Mouse (Mus musculus) layer of hippocampus, adult 11-12 months (tissue): ENCODE data around the gene Qtrt1.
A peak's percentile ranks its signal among the peaks of the same experiment; 100 is the strongest.
"Not testable (repeated sequence)": the region's sequence is repeated elsewhere in the genome, so short reads cannot be mapped to it uniquely, and the experiment has no call there.

Experiments
- DNase-seq: peaks from one replicate; pipeline ENCODE4 v3.0.0; 2022; ENCODE audit warnings: low spot score

Gene Qtrt1

GRCm38 (mm10) chr9:21451391-21451790, 39.8 kb downstream of the Qtrt1 start:
- no peak for DNase-seq

- no peak for DNase-seq
Observed at GRCm38 (mm10) chr9:21451870-21452269, 40.2 kb downstream of the Qtrt1 start.

- no peak for DNase-seq
Observed at GRCm38 (mm10) chr9:21453003-21453402, 41.4 kb downstream of the Qtrt1 start.

GRCm38 (mm10) chr9:21453459-21453858, 41.8 kb downstream of the Qtrt1 start:
- DNase-seq, result no peak

- no peak for DNase-seq
Observed at GRCm38 (mm10) chr9:21454556-21454955, 42.9 kb downstream of the Qtrt1 start.

- DNase-seq, result no peak
Observed at GRCm38 (mm10) chr9:21455103-21455770, 43.6 kb downstream of the Qtrt1 start.

DNA sequence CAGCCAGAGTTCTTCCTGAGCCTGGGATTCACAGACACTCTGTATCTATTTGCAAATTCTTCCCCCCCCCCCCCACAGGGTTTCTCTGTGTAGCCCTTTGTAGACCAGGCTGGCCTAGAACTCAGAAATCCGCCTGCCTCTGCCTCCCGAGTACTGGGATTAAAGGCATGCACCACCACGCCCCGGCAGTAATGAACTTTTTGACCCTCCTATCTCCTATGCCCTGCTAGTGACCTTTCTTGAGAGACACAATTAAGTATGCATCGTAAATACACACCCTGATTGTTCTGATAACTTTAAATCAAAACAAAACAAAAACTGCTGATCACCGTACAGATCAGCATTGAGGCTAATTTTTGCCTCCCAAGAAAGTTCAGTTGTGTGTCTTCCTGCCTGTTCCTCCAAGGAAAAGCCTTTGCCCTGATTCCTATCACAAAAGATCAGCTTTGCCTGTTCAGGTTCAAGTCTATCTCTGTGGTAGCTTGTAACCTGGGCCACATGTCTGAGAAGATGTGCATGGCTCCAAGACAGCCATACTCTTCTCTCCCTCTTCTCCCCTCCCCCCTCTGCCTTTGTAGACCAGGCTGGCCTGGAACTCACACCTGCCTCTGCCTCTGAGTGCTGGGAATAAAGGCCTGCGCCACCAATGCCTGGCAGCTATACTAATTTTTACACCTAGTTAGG, 44.8 kb downstream of the Qtrt1 start:
- DNase-seq, result no peak

DNA sequence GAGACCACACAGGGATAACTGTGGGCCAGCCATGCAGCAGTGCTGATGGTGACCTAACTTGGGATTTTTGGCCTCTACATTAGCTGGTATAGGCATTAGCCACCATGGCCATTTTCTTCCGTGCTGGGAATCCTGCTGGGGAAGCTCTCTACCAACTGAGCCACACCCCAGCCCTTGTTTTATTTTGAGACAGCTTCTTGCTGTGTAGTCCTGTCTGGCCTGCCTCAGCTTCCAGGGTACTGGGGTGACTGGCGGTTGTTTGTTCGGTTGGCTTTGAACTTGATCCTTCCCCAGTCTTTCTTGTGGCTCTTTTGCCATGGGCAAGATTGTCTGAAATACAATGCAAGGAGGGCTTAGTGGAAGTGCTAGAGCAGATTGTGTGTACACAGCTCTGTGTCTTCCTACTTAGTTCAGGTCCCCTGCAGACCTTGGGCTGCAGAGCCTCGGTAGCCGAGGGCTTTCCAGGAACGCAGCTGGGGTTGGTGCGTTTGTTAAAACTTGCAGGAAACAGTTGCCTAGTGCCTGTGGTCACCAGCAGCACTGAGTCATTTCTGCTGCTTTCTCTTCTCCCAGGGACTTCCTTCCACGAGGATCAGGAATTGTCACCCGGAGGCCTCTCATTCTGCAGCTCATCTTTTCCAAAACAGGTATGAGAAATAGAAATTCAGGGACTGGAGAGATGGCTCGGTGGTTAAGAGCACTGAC, 45.4 kb downstream of the Qtrt1 start:
- DNase-seq, result no peak

DNA sequence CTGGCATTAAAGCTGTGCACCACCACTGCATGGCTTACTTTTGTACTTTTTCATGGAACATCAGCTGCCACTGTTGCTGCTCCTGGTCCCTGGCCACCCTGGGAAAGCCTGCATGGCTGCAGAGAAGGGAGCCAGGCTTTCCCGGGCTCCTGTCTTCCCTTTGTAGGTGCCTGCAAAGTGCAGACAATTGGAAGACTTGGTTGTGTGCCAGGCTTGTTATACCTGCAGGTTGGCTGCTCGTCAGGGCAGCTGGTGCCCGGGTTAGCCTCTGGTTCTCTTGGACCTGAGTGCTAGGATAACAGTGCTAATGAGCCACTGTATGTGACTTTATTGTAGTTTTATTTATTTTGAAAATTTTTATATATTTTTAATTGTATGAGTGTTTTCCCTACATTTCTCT, 47.2 kb downstream of the Qtrt1 start:
- DNase-seq, result no peak

- no peak for DNase-seq
Observed at GRCm38 (mm10) chr9:21460400-21460940, 48.8 kb downstream of the Qtrt1 start.

DNA sequence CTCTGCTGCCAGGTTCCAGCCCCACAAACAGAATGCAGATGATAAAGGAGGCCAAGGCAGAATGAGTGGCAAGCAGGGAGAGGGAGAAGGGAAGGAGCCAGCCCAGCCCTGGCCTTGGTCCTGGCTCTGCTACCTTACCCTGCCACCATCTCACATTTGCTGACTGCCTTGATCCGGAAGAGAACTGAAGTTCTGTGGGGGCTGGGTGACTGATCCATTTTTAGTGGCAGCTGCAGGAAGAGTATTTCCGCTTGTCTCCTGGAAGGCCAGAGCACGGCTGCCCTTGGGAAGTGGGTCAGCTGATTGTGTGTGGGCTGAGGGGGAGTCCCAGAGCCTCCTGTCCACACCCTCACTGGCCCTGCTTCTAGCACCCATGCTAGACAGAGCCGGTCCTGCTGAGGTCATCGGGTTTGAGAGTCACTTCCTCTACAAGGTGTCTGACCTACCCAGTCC, 51.5 kb downstream of the Qtrt1 start:
- DNase-seq, result peak; percentile 58

DNA sequence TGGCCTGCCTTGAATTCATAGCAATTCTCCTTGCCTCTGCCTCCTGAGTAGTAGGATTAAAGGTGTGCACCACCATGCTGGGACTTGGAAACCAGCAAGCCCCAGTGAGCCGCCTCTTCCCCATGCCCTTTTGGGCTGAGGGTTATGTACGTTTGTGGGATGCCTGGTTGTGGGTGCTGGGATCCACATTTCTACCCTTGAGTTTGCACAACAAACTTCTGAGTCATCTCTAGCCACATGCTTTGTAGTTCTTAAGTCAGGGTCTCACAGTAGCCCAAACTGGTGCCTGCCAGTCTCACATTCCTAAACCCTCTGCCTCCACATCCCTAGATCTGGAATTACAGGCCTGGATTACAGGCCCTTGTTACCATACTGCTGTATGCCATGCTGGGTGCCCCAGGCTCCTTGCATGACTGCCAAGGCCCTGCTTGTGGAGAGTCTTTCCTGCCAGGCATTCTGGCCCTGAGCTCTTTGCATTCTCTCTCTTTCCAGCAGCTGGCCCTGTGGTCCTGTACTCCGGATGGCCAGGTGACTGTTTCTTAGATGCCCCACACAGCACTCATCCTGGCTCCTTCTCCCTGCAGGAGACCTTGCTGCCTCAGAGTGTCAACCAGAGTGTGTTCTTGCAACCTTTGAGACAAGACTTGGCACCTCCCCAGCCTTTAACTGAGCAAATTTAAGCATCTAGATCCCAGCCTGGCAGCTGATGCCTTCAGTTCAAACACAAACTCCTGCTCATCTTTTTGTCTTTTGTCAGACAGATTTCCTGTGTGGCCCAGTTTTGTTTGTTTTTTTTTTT, 52.3 kb downstream of the Qtrt1 start:
- DNase-seq, result no peak

GRCm38 (mm10) chr9:21464565-21464928, 52.9 kb downstream of the Qtrt1 start:
- not testable (repeated sequence) for DNase-seq

DNA sequence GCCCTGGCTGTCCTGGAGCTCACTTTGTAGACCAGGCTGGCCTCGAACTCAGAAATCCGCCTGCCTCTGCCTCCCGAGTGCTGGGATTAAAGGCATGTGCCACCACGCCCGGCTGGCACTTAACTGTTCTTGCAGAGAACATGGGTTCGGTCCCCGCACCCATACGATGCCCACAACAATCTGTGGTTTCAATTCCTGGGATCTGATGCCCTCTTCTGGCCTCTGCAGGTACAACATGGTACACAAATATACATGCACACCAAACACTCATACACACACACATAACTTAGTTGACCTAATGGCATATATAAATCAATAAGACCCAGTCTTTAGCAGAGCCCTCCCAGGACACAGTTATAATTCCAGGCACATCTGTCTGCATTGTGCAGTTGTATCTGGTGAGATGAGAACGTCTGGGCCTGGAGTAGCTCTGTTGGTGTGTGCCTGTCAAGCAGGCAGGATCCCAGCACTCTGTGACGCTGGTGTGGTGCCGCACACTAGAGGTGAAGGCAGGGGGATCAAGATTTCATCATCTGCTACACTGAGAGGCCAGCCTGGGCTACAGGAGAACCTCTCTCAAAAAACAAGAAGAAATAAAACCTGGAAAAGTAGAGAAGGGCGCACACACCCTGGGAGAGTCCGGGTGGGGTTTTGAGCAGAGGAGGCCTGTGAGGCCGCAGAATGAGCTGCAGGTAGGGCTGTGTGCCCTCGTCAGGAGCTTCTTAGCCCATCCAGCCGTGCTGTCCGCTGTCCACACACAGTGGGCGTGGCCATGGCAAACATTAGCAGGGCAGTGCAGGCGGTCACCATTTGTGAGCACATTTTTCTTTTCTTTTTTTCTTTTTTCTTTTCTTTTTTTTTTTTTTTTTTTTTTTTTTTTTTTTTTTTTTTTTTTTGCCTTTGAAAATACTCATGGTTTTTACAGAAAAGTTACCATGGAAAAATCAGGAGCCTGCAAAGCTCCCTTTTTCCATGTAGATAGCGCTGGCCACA, 57.7 kb downstream of the Qtrt1 start:
- peak; percentile 64 for DNase-seq
